Mouse (Mus musculus) gastrocnemius, postnatal 4 days (tissue): ENCODE results near the gene H2-DMa. TPM values are rescaled to one million over a fixed set of nuclear protein-coding genes. Genes with fewer than 3 reads are reported as not detected.
A peak's percentile ranks its signal among the peaks of the same experiment; 100 is the strongest.

Experiments used
- DNase-seq, 2 experiments: peaks; one replicate each; pipeline ENCODE4 v3.0.0; 2021 to 2022; ENCODE audit warnings: low spot score in 2 of 2, mixed read lengths in 2 of 2
- total RNA-seq, 2 experiments: library from RNA; stranded (reverse); gene quantifications; 2 replicates each; pipeline ENCODE4 v1.2.3; 2021

Gene H2-DMa
- total RNA-seq, 2 experiments from 2014 or later = 7.6 to 8.7 TPM

- no peak for DNase-seq
Measured at GRCm38 (mm10) chr17:34123111-34123510, 3.8 kb downstream of the H2-DMa start.

GRCm38 (mm10) chr17:34123518-34123917 lies 4.2 kb downstream of the H2-DMa start:
- no peak for DNase-seq

GRCm38 (mm10) chr17:34124649-34125048 lies 5.3 kb downstream of the H2-DMa start:
- no peak for DNase-seq

- no peak for DNase-seq
Measured at GRCm38 (mm10) chr17:34126826-34127420, 7.6 kb downstream of the H2-DMa start.

- no peak for DNase-seq
Measured at GRCm38 (mm10) chr17:34127475-34127874, 8.1 kb downstream of the H2-DMa start.

GRCm38 (mm10) chr17:34128264-34128937 lies 9.1 kb downstream of the H2-DMa start:
- no peak for DNase-seq

GRCm38 (mm10) chr17:34128944-34129791 lies 9.8 kb downstream of the H2-DMa start:
- DNase-seq = no peak

GRCm38 (mm10) chr17:34130073-34130947 lies 11.0 kb downstream of the H2-DMa start:
- DNase-seq = no peak

- no peak for DNase-seq
Measured at GRCm38 (mm10) chr17:34131911-34132310, 12.6 kb downstream of the H2-DMa start.

- no peak for DNase-seq
Measured at GRCm38 (mm10) chr17:34133289-34133688, 13.9 kb downstream of the H2-DMa start.

- no peak for DNase-seq
Measured at GRCm38 (mm10) chr17:34134451-34134850, 15.1 kb downstream of the H2-DMa start.

- DNase-seq = peak; percentile 98 to 99
Measured at GRCm38 (mm10) chr17:34135297-34136224, 16.2 kb downstream of the H2-DMa start.

- DNase-seq = no peak
Measured at GRCm38 (mm10) chr17:34137601-34138000, 18.3 kb downstream of the H2-DMa start.

GRCm38 (mm10) chr17:34138655-34139054 lies 19.3 kb downstream of the H2-DMa start:
- DNase-seq = no peak

- no peak for DNase-seq
Measured at GRCm38 (mm10) chr17:34139416-34139815, 20.1 kb downstream of the H2-DMa start.

- no peak for DNase-seq
Measured at GRCm38 (mm10) chr17:34140240-34140639, 20.9 kb downstream of the H2-DMa start.

GRCm38 (mm10) chr17:34141448-34141847 lies 22.1 kb downstream of the H2-DMa start:
- DNase-seq = no peak

GRCm38 (mm10) chr17:34142456-34143010 lies 23.2 kb downstream of the H2-DMa start:
- DNase-seq = no peak

GRCm38 (mm10) chr17:34143033-34143432 lies 23.7 kb downstream of the H2-DMa start, which contains the start of gene H2-DMb2:
TSS of gene H2-DMb2 (plus strand) at chr17:34143307.
- peak in 1 of 2 experiments; percentile 45 for DNase-seq
